Mouse (Mus musculus): ENCODE measurements around the gene Hist1h4d. TPM values are rescaled to one million over a fixed set of nuclear protein-coding genes. Genes with fewer than 3 reads are reported as not detected.
"Not testable (repeated sequence)": the region's sequence is repeated elsewhere in the genome, so short reads cannot be mapped to it uniquely, and the experiment has no call there.

Hist1h4d gene
- polyA plus RNA-seq, 1 experiment from 2014 or later: 51.7 TPM

- not testable (repeated sequence) for H3K36me3 ChIP-seq (ENCODE audit: control insufficient read depth, insufficient read depth, low read length)
- WGBS (ENCODE audit: insufficient replicate concordance): under 1% methylated on average over 21 of the region's 36 CpGs
- ATAC-seq (replicated peaks; ENCODE audit: insufficient number of reproducible peaks, low FRiP score, low TSS enrichment): peak; percentile 83
These were observed 4.2 kb downstream of the Hist1h4d start for GRCm38 (mm10) chr13:23585442-23586098.

GRCm38 (mm10) chr13:23586099-23586939 is 4.9 kb downstream of the Hist1h4d start:
- H3K27me3 ChIP-seq (ENCODE audit: control insufficient read depth, insufficient read depth, low read length): no peaks in the 10 kb centered on the region
- H3K9me3 ChIP-seq (replicated peaks; ENCODE audit: control insufficient read depth, low read length): no peaks in the 10 kb centered on the region
- H3K9ac ChIP-seq (ENCODE audit: low read depth, low read length): peak overlapping the region; percentile 71
- no peak for ATAC-seq (replicated peaks; ENCODE audit: insufficient number of reproducible peaks, low FRiP score, low TSS enrichment)
- H3K36me3 ChIP-seq (ENCODE audit: control insufficient read depth, insufficient read depth, low read length): no peaks in the 10 kb centered on the region
- 3% methylated on average over 22 of the region's 22 CpGs for WGBS (ENCODE audit: insufficient replicate concordance)
- H3K4me3 ChIP-seq (ENCODE audit: low read depth, low read length): peak overlapping the region; percentile 36
- peak overlapping the region; percentile 69 for H3K4me2 ChIP-seq
- H3K27ac ChIP-seq (ENCODE audit: low read depth, low read length): peak overlapping the region; percentile 96
- H3K4me1 ChIP-seq (ENCODE audit: control insufficient read depth, insufficient read depth, low read length): peaks cover 18% of the 10 kb centered on the region; the same call in 1 of the 2 replicates

More at GRCm38 (mm10) chr13:23585442-23586098, 4.2 kb downstream of the Hist1h4d start:
- peak overlapping the region; percentile 38 for H3K4me3 ChIP-seq (ENCODE audit: low read depth, low read length)
- H3K27me3 ChIP-seq (ENCODE audit: control insufficient read depth, insufficient read depth, low read length); H3K9me3 ChIP-seq (replicated peaks; ENCODE audit: control insufficient read depth, low read length): not testable (repeated sequence)
- peaks cover 18% of the 10 kb centered on the region; the same call in 1 of the 2 replicates for H3K4me1 ChIP-seq (ENCODE audit: control insufficient read depth, insufficient read depth, low read length)
- peak overlapping the region; percentile 69 for H3K4me2 ChIP-seq
- H3K27ac ChIP-seq (ENCODE audit: low read depth, low read length): peak overlapping the region; percentile 96
- H3K9ac ChIP-seq (ENCODE audit: low read depth, low read length): peak overlapping the region; percentile 80

GRCm38 (mm10) chr13:23586940-23587225 is 5.5 kb downstream of the Hist1h4d start:
- Histone ChIP-seq H3K27me3 (ENCODE audit: control insufficient read depth, insufficient read depth, low read length) (no peaks in the 10 kb centered on the region), H3K27ac (ENCODE audit: low read depth, low read length) (peak overlapping the region; percentile 96), H3K4me1 (ENCODE audit: control insufficient read depth, insufficient read depth, low read length) (peaks cover 16% of the 10 kb centered on the region; the same call in 1 of the 2 replicates), H3K4me3 (ENCODE audit: low read depth, low read length) (peak overlapping the region; percentile 36), H3K9ac (ENCODE audit: low read depth, low read length) (peak overlapping the region; percentile 71), H3K36me3 (ENCODE audit: control insufficient read depth, insufficient read depth, low read length) (no peaks in the 10 kb centered on the region), H3K4me2 (peak overlapping the region; percentile 69), H3K9me3 (replicated peaks; ENCODE audit: control insufficient read depth, low read length) (no peaks in the 10 kb centered on the region)
- 12% methylated on average over 1 of the region's 1 CpGs for WGBS (ENCODE audit: insufficient replicate concordance)
- ATAC-seq (replicated peaks; ENCODE audit: insufficient number of reproducible peaks, low FRiP score, low TSS enrichment): no peak

GRCm38 (mm10) chr13:23591206-23591605 is 9.8 kb downstream of the Hist1h4d start:
- no peaks in the 10 kb centered on the region for H3K36me3 ChIP-seq (ENCODE audit: control insufficient read depth, insufficient read depth, low read length)
- H3K27ac ChIP-seq (ENCODE audit: low read depth, low read length): no peak overlapping the region
- 88% methylated on average over 7 of the region's 7 CpGs for WGBS (ENCODE audit: insufficient replicate concordance)
- H3K9me3 ChIP-seq (replicated peaks; ENCODE audit: control insufficient read depth, low read length): no peaks in the 10 kb centered on the region
- H3K27me3 ChIP-seq (ENCODE audit: control insufficient read depth, insufficient read depth, low read length): no peaks in the 10 kb centered on the region
- H3K4me2 ChIP-seq: no peak overlapping the region
- H3K4me1 ChIP-seq (ENCODE audit: control insufficient read depth, insufficient read depth, low read length): peaks cover 10% of the 10 kb centered on the region
- H3K9ac ChIP-seq (ENCODE audit: low read depth, low read length): no peak overlapping the region
- no peak overlapping the region for H3K4me3 ChIP-seq (ENCODE audit: low read depth, low read length)
- no peak for ATAC-seq (replicated peaks; ENCODE audit: insufficient number of reproducible peaks, low FRiP score, low TSS enrichment)

GRCm38 (mm10) chr13:23591886-23592285 is 10.5 kb downstream of the Hist1h4d start:
- not testable (repeated sequence) for H3K4me2 ChIP-seq; ATAC-seq (replicated peaks; ENCODE audit: insufficient number of reproducible peaks, low FRiP score, low TSS enrichment)
- WGBS (ENCODE audit: insufficient replicate concordance): 65% methylated on average over 7 of the region's 7 CpGs

GRCm38 (mm10) chr13:23592614-23593013 is 11.2 kb downstream of the Hist1h4d start:
- Histone ChIP-seq H3K4me1 (ENCODE audit: control insufficient read depth, insufficient read depth, low read length) (peaks cover 5% of the 10 kb centered on the region; the same call in 1 of the 2 replicates), H3K4me2 (no peak overlapping the region), H3K9me3 (replicated peaks; ENCODE audit: control insufficient read depth, low read length) (no peaks in the 10 kb centered on the region), H3K27ac (ENCODE audit: low read depth, low read length) (no peak overlapping the region), H3K4me3 (ENCODE audit: low read depth, low read length) (no peak overlapping the region), H3K9ac (ENCODE audit: low read depth, low read length) (no peak overlapping the region), H3K27me3 (ENCODE audit: control insufficient read depth, insufficient read depth, low read length) (no peaks in the 10 kb centered on the region), H3K36me3 (ENCODE audit: control insufficient read depth, insufficient read depth, low read length) (no peaks in the 10 kb centered on the region)
- no peak for ATAC-seq (replicated peaks; ENCODE audit: insufficient number of reproducible peaks, low FRiP score, low TSS enrichment)
- 89% methylated on average over 7 of the region's 7 CpGs for WGBS (ENCODE audit: insufficient replicate concordance)

More at GRCm38 (mm10) chr13:23591886-23592285, 10.5 kb downstream of the Hist1h4d start:
- not testable (repeated sequence) for H3K4me3 ChIP-seq (ENCODE audit: low read depth, low read length); H3K4me1 ChIP-seq (ENCODE audit: control insufficient read depth, insufficient read depth, low read length); H3K9ac ChIP-seq (ENCODE audit: low read depth, low read length); H3K9me3 ChIP-seq (replicated peaks; ENCODE audit: control insufficient read depth, low read length); H3K27me3 ChIP-seq (ENCODE audit: control insufficient read depth, insufficient read depth, low read length); H3K27ac ChIP-seq (ENCODE audit: low read depth, low read length); H3K36me3 ChIP-seq (ENCODE audit: control insufficient read depth, insufficient read depth, low read length)

GRCm38 (mm10) chr13:23593051-23593770 is 11.8 kb downstream of the Hist1h4d start:
- Histone ChIP-seq H3K4me2 (no peak overlapping the region), H3K36me3 (ENCODE audit: control insufficient read depth, insufficient read depth, low read length) (no peaks in the 10 kb centered on the region)
- ATAC-seq (replicated peaks; ENCODE audit: insufficient number of reproducible peaks, low FRiP score, low TSS enrichment): no peak

GRCm38 (mm10) chr13:23595185-23595584 is 13.8 kb downstream of the Hist1h4d start:
- H3K4me3 ChIP-seq (ENCODE audit: low read depth, low read length): no peak overlapping the region
- no peak overlapping the region for H3K27ac ChIP-seq (ENCODE audit: low read depth, low read length)
- no peak for ATAC-seq (replicated peaks; ENCODE audit: insufficient number of reproducible peaks, low FRiP score, low TSS enrichment)
- WGBS (ENCODE audit: insufficient replicate concordance): 65% methylated on average over 2 of the region's 2 CpGs
- H3K9ac ChIP-seq (ENCODE audit: low read depth, low read length): no peak overlapping the region
- no peaks in the 10 kb centered on the region for H3K36me3 ChIP-seq (ENCODE audit: control insufficient read depth, insufficient read depth, low read length)
- H3K4me1 ChIP-seq (ENCODE audit: control insufficient read depth, insufficient read depth, low read length): peaks cover 5% of the 10 kb centered on the region; the same call in 1 of the 2 replicates
- no peaks in the 10 kb centered on the region for H3K9me3 ChIP-seq (replicated peaks; ENCODE audit: control insufficient read depth, low read length)
- H3K27me3 ChIP-seq (ENCODE audit: control insufficient read depth, insufficient read depth, low read length): no peaks in the 10 kb centered on the region
- H3K4me2 ChIP-seq: no peak overlapping the region

More at GRCm38 (mm10) chr13:23593051-23593770, 11.8 kb downstream of the Hist1h4d start:
- Histone ChIP-seq H3K27me3 (ENCODE audit: control insufficient read depth, insufficient read depth, low read length) (no peaks in the 10 kb centered on the region), H3K27ac (ENCODE audit: low read depth, low read length) (no peak overlapping the region), H3K4me3 (ENCODE audit: low read depth, low read length) (no peak overlapping the region), H3K9me3 (replicated peaks; ENCODE audit: control insufficient read depth, low read length) (no peaks in the 10 kb centered on the region), H3K4me1 (ENCODE audit: control insufficient read depth, insufficient read depth, low read length) (peaks cover 5% of the 10 kb centered on the region; the same call in 1 of the 2 replicates), H3K9ac (ENCODE audit: low read depth, low read length) (no peak overlapping the region)
- 60% methylated on average over 5 of the region's 5 CpGs for WGBS (ENCODE audit: insufficient replicate concordance)

Data from heart, embryonic 11.5 days (tissue).